Mouse (Mus musculus) testis, adult 2 months (tissue): Measurements from ENCODE around the gene Rnf43.

Experiments used
- CTCF ChIP-seq: fragments of 200-500 bp; IDR thresholded peaks from 2 replicates; pipeline ENCODE4 v1.5.1; 2012; ENCODE audit warnings: low read depth, mild to moderate bottlenecking, inconsistent platforms, low read length, moderate library complexity; ENCODE audit not compliant: control insufficient read depth, insufficient read depth, insufficient replicate concordance
- POLR2A ChIP-seq: fragments of 200-500 bp; IDR thresholded peaks from 2 replicates; pipeline ENCODE4 v1.6.1; 2012; ENCODE audit warnings: low read depth, mild to moderate bottlenecking, inconsistent platforms, low read length, moderate library complexity; ENCODE audit not compliant: control insufficient read depth

DNA sequence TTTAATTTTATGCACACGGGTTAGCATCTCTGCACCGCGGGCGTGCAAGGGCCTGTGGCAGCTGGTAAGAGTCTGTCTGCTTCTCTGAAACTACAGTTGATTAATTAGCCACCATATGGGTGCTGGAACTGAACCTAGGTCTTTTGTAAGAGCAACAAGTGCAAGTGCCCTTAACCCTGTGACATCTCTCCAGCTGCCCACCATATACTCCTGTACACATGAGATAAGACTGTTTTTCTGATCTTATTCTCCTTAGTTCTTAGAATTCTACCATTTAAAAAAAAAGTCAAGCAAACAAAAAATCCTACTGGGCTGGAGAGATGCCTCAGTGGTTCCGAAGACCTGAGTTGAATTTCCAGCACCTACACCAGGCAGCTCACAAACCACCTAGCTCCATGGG, 41.1 kb downstream of the Rnf43 start:
- TF ChIP-seq POLR2A: no peak
- TF ChIP-seq CTCF: no peak
